Mouse (Mus musculus) heart, embryonic 10.5 days (tissue): ENCODE measurements around the gene Vmn1r37. TPM values are rescaled to one million over a fixed set of nuclear protein-coding genes. Genes with fewer than 3 reads are reported as not detected.
"Not testable (repeated sequence)": the region's sequence is repeated elsewhere in the genome, so short reads cannot be mapped to it uniquely, and the experiment has no call there.

Experiments
- DNase-seq: peaks from one replicate; pipeline ENCODE4 v3.0.0-alpha.2; 2017; ENCODE audit warnings: low spot score
- H3K27ac ChIP-seq: fragments of 300-500 bp; sonication (generic); 2 replicates; pipeline ENCODE4 v1.5.1; 2016; ENCODE audit warnings: mild to moderate bottlenecking
- H3K27me3 ChIP-seq: fragments of 300-500 bp; sonication (generic); 2 replicates; pipeline ENCODE4 v1.6.1; 2016; ENCODE audit warnings: mild to moderate bottlenecking; ENCODE audit not compliant: poor library complexity, insufficient read depth, severe bottlenecking
- H3K36me3 ChIP-seq: fragments of 300-500 bp; sonication (generic); 2 replicates; pipeline ENCODE4 v1.6.1; 2016; ENCODE audit warnings: mild to moderate bottlenecking, moderate library complexity
- H3K4me1 ChIP-seq: fragments of 300-500 bp; sonication (generic); 2 replicates; pipeline ENCODE4 v1.6.1; 2016; ENCODE audit warnings: mild to moderate bottlenecking
- H3K4me3 ChIP-seq: fragments of 300-500 bp; sonication (generic); 2 replicates; pipeline ENCODE4 v1.5.1; 2016; ENCODE audit warnings: mild to moderate bottlenecking, moderate library complexity
- H3K9me3 ChIP-seq: fragments of 300-500 bp; sonication (generic); 2 replicates; pipeline ENCODE4 v1.6.1; 2016; ENCODE audit warnings: mild to moderate bottlenecking, moderate library complexity
- WGBS: fragments of 180-500 bp; shearing (Covaris S2); methylation state at CpG from one replicate; pipeline ENCODE4 v1.1.7; 2016; 5-methylcytosine and 5-hydroxymethylcytosine counted together
- polyA plus RNA-seq: library from polyadenylated mRNA; unstranded; fragments of >200 nt; fragmentation: Nextera tagmentation; extraction: Ambion mirVana; gene quantifications from 2 replicates; pipeline ENCODE4 v1.2.1, GENCODE M21; 2016

Gene Vmn1r37
- not detected in 2 replicates for polyA plus RNA-seq

GRCm38 (mm10) chr6:66729082-66729481, at the start of gene Vmn1r37:
Vmn1r37 (plus strand) TSS chr6:66729382.
- H3K9me3 ChIP-seq, DNase-seq, H3K27me3 ChIP-seq, H3K4me3 ChIP-seq, H3K36me3 ChIP-seq, H3K4me1 ChIP-seq, H3K27ac ChIP-seq: not testable (repeated sequence)

DNA sequence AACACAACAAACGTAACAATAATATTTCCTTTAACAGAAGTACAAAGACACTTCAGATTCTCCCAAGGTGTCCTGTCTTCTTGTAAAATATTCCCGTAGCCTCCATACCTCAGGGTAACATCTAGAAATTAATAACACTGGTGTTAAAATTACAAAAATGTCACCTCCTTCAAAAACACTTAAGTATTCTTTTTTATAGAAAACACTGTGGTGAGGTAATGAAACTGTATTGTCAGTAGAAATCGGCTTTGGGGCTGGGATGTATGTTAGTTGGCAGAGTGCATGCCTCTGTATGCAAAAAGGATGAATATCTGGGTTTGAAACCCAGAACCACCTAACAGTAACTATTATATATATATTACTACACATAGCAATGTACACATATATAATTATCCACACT, 43.4 kb upstream of the Vmn1r37 start, which contains the start of gene Vmn1r35:
Vmn1r35 (minus strand) TSS at position 101 of the 400 bp plus-strand sequence.
- Histone ChIP-seq H3K27ac (no peak within 1 kb of the TSS), H3K36me3 (no peaks in the 10 kb centered on the region), H3K4me1 (no peaks in the 10 kb centered on the region), H3K4me3 (no peak within 1 kb of the TSS), H3K9me3 (no peaks in the 10 kb centered on the region), H3K27me3 (no peaks in the 10 kb centered on the region)
- DNase-seq, result no peak
- 78% methylated on average over 3 of the region's 3 CpGs for WGBS

- no peak overlapping the region for H3K27ac ChIP-seq
These were observed 20.3 kb upstream of the Vmn1r37 start for GRCm38 (mm10) chr6:66708901-66709300.

GRCm38 (mm10) chr6:66713854-66714253, 15.3 kb upstream of the Vmn1r37 start:
- no peaks in the 10 kb centered on the region for H3K36me3 ChIP-seq
- no peak overlapping the region for H3K4me3 ChIP-seq
- H3K27ac ChIP-seq, result no peak overlapping the region
- no peak for DNase-seq
- 52% methylated on average over 3 of the region's 3 CpGs for WGBS
- no peaks in the 10 kb centered on the region for H3K27me3 ChIP-seq
- H3K9me3 ChIP-seq, result no peaks in the 10 kb centered on the region
- H3K4me1 ChIP-seq, result no peaks in the 10 kb centered on the region

More at GRCm38 (mm10) chr6:66708901-66709300, 20.3 kb upstream of the Vmn1r37 start:
- no peaks in the 10 kb centered on the region for H3K9me3 ChIP-seq
- no peak for DNase-seq
- no peaks in the 10 kb centered on the region for H3K36me3 ChIP-seq
- H3K27me3 ChIP-seq, result no peaks in the 10 kb centered on the region
- H3K4me3 ChIP-seq, result no peak overlapping the region
- H3K4me1 ChIP-seq, result no peaks in the 10 kb centered on the region

- not testable (repeated sequence) for DNase-seq, H3K36me3 ChIP-seq, H3K27ac ChIP-seq, H3K4me1 ChIP-seq, H3K9me3 ChIP-seq, H3K27me3 ChIP-seq, H3K4me3 ChIP-seq
- 58% methylated on average over 2 of the region's 2 CpGs for WGBS
These were observed 10.1 kb upstream of the Vmn1r37 start, which contains the start of gene Vmn1r36 for GRCm38 (mm10) chr6:66719068-66719467. Vmn1r36 (minus strand) TSS chr6:66719168.

DNA sequence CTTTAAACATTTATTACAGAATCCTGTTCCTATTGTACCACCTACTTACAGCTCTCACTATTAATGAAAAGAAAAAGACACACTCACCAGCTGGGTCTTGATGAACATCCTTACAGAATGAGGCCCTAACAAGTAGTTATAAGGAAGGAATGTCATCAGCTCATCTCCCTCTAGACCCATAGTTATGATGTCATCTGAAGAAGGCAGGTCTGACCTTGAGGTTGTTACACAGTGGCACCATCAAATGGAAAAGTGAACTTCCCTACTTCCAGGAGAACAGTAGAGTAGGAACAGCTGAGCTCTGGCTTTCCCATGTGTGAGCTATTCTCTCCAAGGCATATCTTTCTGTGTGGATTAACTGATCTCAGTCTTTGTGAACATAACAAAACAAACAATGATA, 53.3 kb downstream of the Vmn1r37 start, which contains the start of gene Vmn1r38:
Vmn1r38 (minus strand) TSS at position 101 of the 400 bp plus-strand sequence.
- not testable (repeated sequence) for H3K9me3 ChIP-seq, H3K27ac ChIP-seq, H3K4me3 ChIP-seq

More for the DNA sequence above, 53.3 kb downstream of the Vmn1r37 start, which contains the start of gene Vmn1r38:
- DNase-seq, H3K36me3 ChIP-seq, H3K27me3 ChIP-seq, H3K4me1 ChIP-seq: not testable (repeated sequence)

Other genes starting within 250 kb of the Vmn1r37 start
- 88.9 and 115 TPM in 2 replicates for gene Mad2l1, start 194.0 kb upstream of the Vmn1r37 start, polyA plus RNA-seq
- 0.13 TPM in 1 of 2 replicates, not detected in the other for gene Vmn1r32, start 169.3 kb upstream of the Vmn1r37 start, polyA plus RNA-seq
- not detected in 2 replicates for gene Vmn1r33, start 111.1 kb upstream of the Vmn1r37 start, polyA plus RNA-seq
- gene Vmn1r34, start 85.5 kb upstream of the Vmn1r37 start, polyA plus RNA-seq, result not detected in 2 replicates
- not detected in 2 replicates for gene Vmn1r35, start 43.5 kb upstream of the Vmn1r37 start, polyA plus RNA-seq
- gene Vmn1r36, start 10.2 kb upstream of the Vmn1r37 start, polyA plus RNA-seq, result not detected in 2 replicates
- not detected in 2 replicates for gene Vmn1r38, start 53.2 kb downstream of the Vmn1r37 start, polyA plus RNA-seq
- not detected in 2 replicates for gene Vmn1r39, start 81.2 kb downstream of the Vmn1r37 start, polyA plus RNA-seq
- 60.0 and 60.9 TPM in 2 replicates for gene Gng12, start 167.0 kb downstream of the Vmn1r37 start, polyA plus RNA-seq